Mouse (Mus musculus) Patski (cell line): ENCODE data around the gene Dnajc25. TPM values are rescaled to one million over a fixed set of nuclear protein-coding genes. Genes with fewer than 3 reads are reported as not detected.

ENCODE experiments used
- ATAC-seq: fragments of 100-300 bp; one replicate; pipeline ENCODE4 v1.8.0; 2021
- CTCF ChIA-PET: fragments of 350-600 bp; sonication (Branson Sonifier 250); formaldehyde crosslinking; loops from one replicate; lab custom pipeline; 2022; ENCODE audit warnings: inconsistent platforms; lab: Charles Lee
- POLR2A ChIA-PET: fragments of 350-600 bp; sonication (Branson Sonifier 250); formaldehyde crosslinking; loops from one replicate; lab custom pipeline; 2022; ENCODE audit warnings: antibody characterized with exemption, inconsistent platforms; lab: Charles Lee
- DNase-seq: peaks from one replicate; pipeline ENCODE4 v3.0.0-alpha.2; 2011; ENCODE audit warnings: low read depth, low spot score
- H3K27me3 ChIP-seq: fragments of 371-371 bp; one replicate; pipeline ENCODE4 v1.5.1; 2021
- CTCF ChIP-seq: fragments of 100-300 bp; IDR thresholded peaks from one replicate; pipeline ENCODE4 v1.5.1; 2021
- in situ Hi-C: fragments of 300-500 bp; cut with MboI; formaldehyde crosslinking; loops from 3 replicates; pipeline ENCODE4 v1.11.1; 2018; ENCODE audit warnings: low pct_unique_long_range_greater_than_20kb, mixed read lengths
- polyA plus RNA-seq: library from polyadenylated mRNA; unstranded; gene quantifications from one replicate; pipeline ENCODE4 v1.2.3, GENCODE M21; 2021

Gene Dnajc25
- polyA plus RNA-seq, 1 experiment from 2014 or later = 7.7 TPM

GRCm38 (mm10) chr4:59057929-59058328 is 63.1 kb downstream of the Dnajc25 start:
- ATAC-seq = no peak
- in situ Hi-C loops = no loop called here
- POLR2A ChIA-PET = no interaction called here
- H3K27me3 ChIP-seq = no peaks in the 10 kb centered on the region
- no peak for DNase-seq
- TF ChIP-seq CTCF = no peak
- CTCF ChIA-PET = no interaction called here

- ChIA-PET CTCF (no interaction called here), POLR2A (no interaction called here)
- in situ Hi-C loops = no loop called here
- H3K27me3 ChIP-seq = peaks cover 5% of the 10 kb centered on the region
- ATAC-seq (no peak), DNase-seq (no peak)
- no peak for TF ChIP-seq CTCF
Observed at GRCm38 (mm10) chr4:59062526-59062925, 67.7 kb downstream of the Dnajc25 start.

- DNase-seq = no peak
- CTCF ChIA-PET = interaction anchor here (1.2 to 1.6 kb wide), 2 partner anchors 22 to 32 kb away, joined by 3 to 6 read pairs; no protein-coding TSS in a partner anchor
- peaks cover 5% of the 10 kb centered on the region for H3K27me3 ChIP-seq
- ATAC-seq = no peak
- TF ChIP-seq CTCF = no peak
- in situ Hi-C loops = no loop called here
- POLR2A ChIA-PET = no interaction called here
Observed at GRCm38 (mm10) chr4:59069276-59069675, 74.4 kb downstream of the Dnajc25 start.

Other genes with a start within 250 kb of the Dnajc25 start
- not detected for gene Olfr267, start 207.3 kb upstream of the Dnajc25 start, polyA plus RNA-seq
- gene Ecpas, start 82.3 kb upstream of the Dnajc25 start, polyA plus RNA-seq = 37.8 TPM
- gene Zkscan16, start 51.4 kb upstream of the Dnajc25 start, polyA plus RNA-seq = 0.44 TPM
- 13.5 TPM for gene Ptgr1, start 7.9 kb upstream of the Dnajc25 start, polyA plus RNA-seq
- gene Gm20503, start 8.1 kb downstream of the Dnajc25 start, polyA plus RNA-seq = 2.2 TPM
- 50.4 TPM for gene Gng10, start 40.0 kb downstream of the Dnajc25 start, polyA plus RNA-seq
- 0.01 TPM for gene AI481877, start 143.9 kb downstream of the Dnajc25 start, polyA plus RNA-seq
- gene Ugcg, start 194.2 kb downstream of the Dnajc25 start, polyA plus RNA-seq = 31.7 TPM